Mouse (Mus musculus) megakaryocyte, adult 5-6 weeks (primary cell): ENCODE measurements at regions not wholly inside any gene's neighbourhood (a gene's known extent, or its start where the extent isn't known, plus 50 kb on each side); places are given as distances from the start of the nearest gene placed in this dataset.

Experiments used
- ATAC-seq: 2 replicates; pipeline ENCODE4 v1.8.0; 2016; ENCODE audit warnings: mild to moderate bottlenecking, inconsistent platforms; ENCODE audit not compliant: poor library complexity, severe bottlenecking

DNA sequence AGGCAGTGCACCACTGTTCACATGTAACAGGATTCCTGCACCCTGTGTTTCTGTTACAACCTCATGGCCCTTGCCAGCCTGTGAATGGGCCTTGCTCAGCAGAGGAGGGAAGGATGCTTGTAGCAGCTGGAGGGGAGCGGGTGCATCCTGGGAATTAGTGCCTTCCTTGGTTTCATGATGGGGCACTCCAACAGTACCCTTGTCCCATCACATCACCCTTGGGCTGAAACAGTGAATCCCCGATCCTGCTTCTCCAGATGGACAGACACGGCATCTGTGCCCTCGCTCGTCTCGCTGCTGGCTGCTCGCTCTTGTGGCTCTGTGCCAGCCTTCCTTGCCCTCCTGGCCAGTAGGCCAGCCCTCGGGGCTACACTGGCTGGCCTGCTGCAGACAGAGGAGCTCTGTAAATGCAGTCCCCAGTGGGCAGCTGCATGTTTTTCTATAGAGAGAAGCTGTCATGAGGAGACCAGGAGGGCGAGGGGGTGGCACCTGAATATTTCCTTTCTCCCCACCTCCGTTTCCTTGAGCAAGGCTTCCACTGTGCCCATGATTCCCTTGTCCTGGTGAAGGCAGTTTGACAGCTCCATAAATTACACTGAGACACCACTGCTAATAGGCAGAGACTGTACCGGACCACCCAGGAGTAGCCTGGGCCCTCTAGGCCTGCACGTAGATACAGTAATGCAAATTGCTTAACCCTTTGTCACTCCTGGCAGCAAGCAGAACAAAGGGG, 104.6 kb upstream of the Tut7 start:
- no peak for ATAC-seq

GRCm38 (mm10) chr13:59925845-59926481, 103.0 kb upstream of the Tut7 start:
- ATAC-seq = no peak

DNA sequence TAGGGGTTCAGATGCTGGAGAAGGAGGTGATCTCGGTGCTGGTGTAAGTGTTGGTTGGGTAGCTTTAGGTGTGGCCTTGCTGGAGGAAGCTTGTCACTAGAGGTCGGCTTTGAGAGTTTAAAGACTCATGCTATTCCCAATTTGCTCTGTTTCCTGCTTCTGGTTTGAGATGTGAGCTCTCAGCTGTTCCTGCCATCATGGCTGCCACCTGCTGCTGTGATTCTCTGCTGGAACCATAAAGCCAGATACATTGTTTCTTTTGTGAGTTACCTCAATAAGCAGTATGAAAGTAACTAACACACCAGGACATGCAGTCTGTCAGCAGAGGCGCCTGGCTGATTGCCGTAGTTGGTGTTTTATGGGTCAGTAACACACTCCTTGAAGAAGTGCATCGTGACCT, 94.2 kb upstream of the Tut7 start:
- ATAC-seq = no peak

- ATAC-seq = no peak
Observed at GRCm38 (mm10) chr13:59916166-59917044, 93.5 kb upstream of the Tut7 start.

DNA sequence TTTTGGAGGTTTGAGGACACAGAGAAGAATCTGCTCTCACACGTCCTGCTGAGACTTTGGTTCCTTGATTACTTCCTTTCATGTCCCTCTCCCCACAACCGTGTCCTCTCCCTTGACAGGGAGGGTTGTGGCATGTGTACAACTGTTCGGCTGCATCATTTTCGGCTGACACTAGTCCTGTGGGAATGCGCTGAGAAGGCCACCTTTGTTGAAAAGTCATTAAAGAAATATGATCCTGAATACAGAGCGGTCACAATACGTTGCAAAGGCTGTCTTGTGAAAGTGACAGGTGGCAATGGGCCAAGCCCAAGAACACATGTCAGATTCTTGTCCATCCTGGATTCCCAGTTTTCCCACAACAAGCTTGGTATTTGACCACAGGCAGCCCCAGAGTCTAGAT, 92.8 kb upstream of the Tut7 start:
- ATAC-seq = no peak

- no peak for ATAC-seq
Observed at GRCm38 (mm10) chr13:59910179-59911071, 87.5 kb upstream of the Tut7 start.

DNA sequence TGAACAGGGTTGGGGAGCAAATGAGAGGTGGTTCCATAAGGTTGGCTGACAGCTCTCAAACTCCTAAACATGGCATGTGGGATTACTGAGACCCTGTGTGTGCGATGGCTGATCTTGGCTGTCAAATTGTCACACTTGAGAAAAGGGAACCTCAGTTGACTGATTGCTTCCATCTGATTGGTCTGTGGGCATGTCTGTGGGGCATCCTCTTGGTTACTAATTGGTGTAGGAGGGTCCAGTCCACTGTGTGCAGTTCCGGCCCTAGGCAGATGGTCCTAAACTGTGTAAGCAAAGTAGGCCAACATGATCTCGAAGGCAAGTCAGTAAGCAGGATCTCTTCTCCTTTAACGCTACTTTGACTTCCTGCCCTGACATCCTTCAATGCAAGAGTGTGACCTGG, 86.5 kb upstream of the Tut7 start:
- ATAC-seq = no peak

- no peak for ATAC-seq
Observed at GRCm38 (mm10) chr13:59908786-59909185, 85.8 kb upstream of the Tut7 start.

- no peak for ATAC-seq
Observed at GRCm38 (mm10) chr13:59905488-59905887, 82.5 kb upstream of the Tut7 start.

- ATAC-seq = no peak
Observed at GRCm38 (mm10) chr13:59904415-59904814, 81.5 kb upstream of the Tut7 start.

DNA sequence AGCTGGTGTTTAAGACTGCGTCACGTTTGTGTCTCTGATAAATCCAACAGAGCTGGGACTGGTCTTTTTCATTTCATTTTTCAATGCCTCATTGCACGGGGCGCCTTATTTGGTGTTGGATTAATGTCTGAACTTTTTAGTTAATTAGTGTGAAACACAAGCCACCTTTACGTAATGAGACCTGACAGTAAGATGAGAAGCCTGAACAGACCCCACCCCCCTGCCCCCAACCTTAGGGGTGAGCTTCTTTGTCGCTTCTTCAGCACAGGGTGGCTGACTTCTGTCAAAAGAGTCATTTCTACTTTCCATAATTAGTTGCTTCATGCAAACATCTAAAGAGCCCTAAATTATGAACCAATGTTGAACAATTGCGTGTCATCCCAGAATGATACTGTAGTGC, 76.6 kb upstream of the Tut7 start:
- no peak for ATAC-seq

- no peak for ATAC-seq
Observed at GRCm38 (mm10) chr13:59895754-59896153, 72.8 kb upstream of the Tut7 start.

DNA sequence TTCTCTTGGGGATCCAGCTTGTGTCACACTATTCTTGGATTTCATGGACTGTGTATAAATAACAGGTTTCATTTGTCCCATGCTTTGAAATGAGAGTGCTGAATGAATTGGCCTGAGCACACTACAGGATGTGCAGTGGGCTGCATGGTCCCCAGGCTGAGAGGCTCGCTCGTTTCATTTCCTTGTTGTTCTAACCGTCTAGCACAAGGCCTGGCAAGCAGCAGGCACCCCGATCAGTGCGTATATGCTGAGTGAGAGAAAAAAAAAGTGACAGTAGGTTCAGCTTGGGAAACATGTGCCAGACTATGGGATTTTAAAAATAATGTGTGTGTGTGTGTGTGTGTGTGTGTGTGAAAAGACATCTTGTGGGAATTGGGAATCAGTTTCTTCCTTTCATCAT, 71.1 kb upstream of the Tut7 start:
- ATAC-seq = no peak

- ATAC-seq = no peak
Observed at GRCm38 (mm10) chr13:59892961-59893360, 70.0 kb upstream of the Tut7 start.

DNA sequence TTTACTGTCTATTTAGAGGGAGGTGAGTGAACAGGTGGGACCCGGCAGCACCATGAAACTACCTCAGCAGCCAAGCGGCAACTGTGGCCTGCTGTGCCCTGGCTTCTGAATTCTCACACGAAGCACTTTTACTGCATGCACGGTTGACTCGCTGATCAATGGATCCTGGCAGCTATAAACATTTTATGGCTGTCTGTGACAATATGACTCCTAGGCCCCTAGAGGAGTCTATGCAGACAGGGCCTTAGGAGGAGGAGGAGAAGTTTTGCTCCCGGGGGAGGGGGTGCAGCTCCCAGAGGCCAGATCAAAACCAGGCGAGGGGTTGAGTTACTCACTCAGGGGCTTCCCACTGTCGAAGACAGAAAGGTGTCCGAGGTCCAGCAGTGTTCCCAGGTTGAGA, 69.4 kb upstream of the Tut7 start:
- no peak for ATAC-seq

- no peak for ATAC-seq
Observed at GRCm38 (mm10) chr13:59891737-59892136, 68.8 kb upstream of the Tut7 start.

- no peak for ATAC-seq
Observed at GRCm38 (mm10) chr13:59889468-59890117, 66.6 kb upstream of the Tut7 start.

GRCm38 (mm10) chr13:59888038-59889016, 65.4 kb upstream of the Tut7 start:
- ATAC-seq = no peak

- no peak for ATAC-seq
Observed at GRCm38 (mm10) chr13:59887306-59887705, 64.4 kb upstream of the Tut7 start.
